Comparison of ENCODE assay signal across 14 mouse cellular contexts in the genomic region with DNA sequence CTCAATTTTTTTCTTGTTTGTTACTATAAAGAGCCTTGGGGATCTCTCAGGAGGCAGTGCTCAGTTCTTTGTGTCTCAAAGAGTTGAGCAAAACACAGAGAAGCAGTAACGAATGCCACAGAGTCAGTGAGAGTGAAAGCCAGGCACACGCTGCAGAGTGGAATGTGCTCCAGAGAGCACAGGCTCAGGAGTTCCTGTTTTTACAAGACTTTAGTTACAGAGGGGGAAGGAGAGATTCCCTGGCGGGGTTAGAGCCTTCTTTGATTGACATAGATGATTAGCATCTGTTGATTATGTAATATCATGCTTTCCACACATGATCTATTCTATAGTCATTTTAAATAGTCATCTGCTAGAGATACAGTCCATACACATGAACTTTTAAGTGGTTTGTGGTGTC. TPM values are rescaled to one million over a fixed set of nuclear protein-coding genes. Genes with fewer than 3 reads are reported as not detected.
DNase-seq lines count a peak whose midpoint lies in the region; ATAC-seq and TF ChIP-seq lines count a peak whose summit lies in the region.
"Had no signal": no experiment of that assay in that cellular context is flagged by ENCODE, and none has a peak within 500 bp of the region (broad histone marks: within the 10 kb centered on the region; RNA-seq: fewer than 3 reads in every experiment).

No protein-coding gene starts in this region.

- 0 out of 2 replicates have a peak, but pooled peaks cover 3% of the 10 kb centered on the region for H3K36me3 ChIP-seq in heart, embryonic 12.5 days
- H3K36me3 ChIP-seq in limb, embryonic 12.5 days, result peaks cover 4% of the 10 kb centered on the region; the same call in 1 of the 2 replicates
- 0 out of 2 replicates have a peak, but pooled peaks cover 5% of the 10 kb centered on the region for H3K36me3 ChIP-seq in limb, embryonic 10.5 days
- H3K36me3 ChIP-seq in limb, embryonic 14.5 days (ENCODE audit: control insufficient read depth, insufficient read depth, low read length), result no peaks in the 10 kb centered on the region
- no peaks in the 10 kb centered on the region for H3K36me3 ChIP-seq in midbrain, embryonic 14.5 days (ENCODE audit: control insufficient read depth, insufficient read depth, low read length)
- H3K36me3 ChIP-seq: midbrain, embryonic 12.5 days had no signal

- no peak for TF ChIP-seq POLR2A in limb, embryonic 14.5 days (IDR thresholded peaks at IDR 0.05; ENCODE audit: borderline replicate concordance, extremely low read depth, insufficient read depth, insufficient read length)

- no peaks in the 10 kb centered on the region for H3K27me3 ChIP-seq in heart, embryonic 12.5 days (replicated peaks)
- no peaks in the 10 kb centered on the region for H3K27me3 ChIP-seq in limb, embryonic 12.5 days
- no peaks in the 10 kb centered on the region for H3K27me3 ChIP-seq in limb, embryonic 10.5 days (ENCODE audit: low read depth, poor library complexity, severe bottlenecking)
- H3K27me3 ChIP-seq in limb, embryonic 14.5 days (ENCODE audit: control insufficient read depth, insufficient read depth, low read length), result no peaks in the 10 kb centered on the region
- no peaks in the 10 kb centered on the region for H3K27me3 ChIP-seq in midbrain, embryonic 14.5 days (ENCODE audit: control insufficient read depth, insufficient read depth, low read length)
- H3K27me3 ChIP-seq: midbrain, embryonic 12.5 days had no signal

- peak overlapping the region; percentile 43; the same call in 1 of the 2 replicates for H3K27ac ChIP-seq in heart, embryonic 12.5 days (ENCODE audit: poor library complexity, severe bottlenecking)
- 0 out of 2 replicates have a peak overlapping the region, but pooled peaks have one; percentile 13 for H3K27ac ChIP-seq in limb, embryonic 12.5 days
- no peak overlapping the region for H3K27ac ChIP-seq in limb, embryonic 10.5 days
- H3K27ac ChIP-seq in limb, embryonic 14.5 days (replicated peaks; ENCODE audit: low read depth, low read length), result no peak overlapping the region
- no peak overlapping the region for H3K27ac ChIP-seq in midbrain, embryonic 14.5 days (replicated peaks; ENCODE audit: low read depth, low read length)
- H3K27ac ChIP-seq: forebrain, embryonic 10.5 days; midbrain, embryonic 12.5 days had no signal

- 0 out of 2 replicates have a peak, but pooled peaks cover 3% of the 10 kb centered on the region for H3K4me1 ChIP-seq in heart, embryonic 12.5 days (replicated peaks)
- H3K4me1 ChIP-seq in limb, embryonic 12.5 days (replicated peaks), result peaks cover 8% of the 10 kb centered on the region
- H3K4me1 ChIP-seq in limb, embryonic 10.5 days, result peaks cover 5% of the 10 kb centered on the region; the same call in 1 of the 2 replicates
- H3K4me1 ChIP-seq in limb, embryonic 14.5 days (ENCODE audit: control insufficient read depth, insufficient read depth, low read length), result 0 out of 2 replicates have a peak, but pooled peaks cover 5% of the 10 kb centered on the region
- H3K4me1 ChIP-seq in midbrain, embryonic 14.5 days (ENCODE audit: control insufficient read depth, insufficient read depth, low read length), result no peaks in the 10 kb centered on the region
- H3K4me1 ChIP-seq: midbrain, embryonic 12.5 days had no signal

- DNase-seq in heart, postnatal 4 days, result no peak
- no peak for DNase-seq in limb, embryonic 10.5 days (ENCODE audit: low spot score)
- peak; percentile 44 for DNase-seq in embryo, embryonic 10.5 days (ENCODE audit: low spot score)
- peak; percentile 25 for DNase-seq in limb, embryonic 14.5 days (ENCODE audit: low spot score)
- no peak for DNase-seq in cerebellum, adult 18-20 months
- DNase-seq in midbrain, embryonic 14.5 days, result no peak
- DNase-seq: adrenal gland, adult 2 months; B cell, adult 2 months; cerebellum, postnatal 36 days had no signal

- no peak overlapping the region for H3K9ac ChIP-seq in heart, embryonic 12.5 days
- no peak overlapping the region for H3K9ac ChIP-seq in limb, embryonic 12.5 days (replicated peaks)
- no peak overlapping the region for H3K9ac ChIP-seq in limb, embryonic 14.5 days (ENCODE audit: low read depth, low read length, severe bottlenecking)
- H3K9ac ChIP-seq in midbrain, embryonic 14.5 days (replicated peaks; ENCODE audit: low read length), result no peak overlapping the region
- H3K9ac ChIP-seq: midbrain, embryonic 12.5 days had no signal

- ATAC-seq in heart, embryonic 12.5 days (ENCODE audit: insufficient number of reproducible peaks, low FRiP score), result no peak
- no peak for ATAC-seq in limb, embryonic 12.5 days (ENCODE audit: insufficient number of reproducible peaks, insufficient read depth, low FRiP score, low TSS enrichment, low read depth)
- no peak for ATAC-seq in limb, embryonic 14.5 days (ENCODE audit: low FRiP score, low read depth)
- ATAC-seq in midbrain, embryonic 14.5 days (ENCODE audit: low FRiP score, low TSS enrichment), result no peak
- ATAC-seq: lung, postnatal 0 days had no signal

- H3K4me2 ChIP-seq in heart, embryonic 12.5 days, result no peak overlapping the region
- no peak overlapping the region for H3K4me2 ChIP-seq in limb, embryonic 12.5 days
- H3K4me2 ChIP-seq in limb, embryonic 14.5 days (replicated peaks; ENCODE audit: low read depth, low read length, severe bottlenecking), result no peak overlapping the region
- H3K4me2 ChIP-seq in midbrain, embryonic 14.5 days (ENCODE audit: low read length), result no peak overlapping the region
- H3K4me2 ChIP-seq: midbrain, embryonic 12.5 days had no signal

- 8% methylated on average over 3 of the region's 3 CpGs for WGBS in heart, embryonic 12.5 days
- whole genome bisulfite sequencing in limb, embryonic 12.5 days, result 18% methylated on average over 3 of the region's 3 CpGs
- 49% methylated on average over 3 of the region's 3 CpGs for WGBS in limb, embryonic 10.5 days
- 15% methylated on average over 3 of the region's 3 CpGs for WGBS in limb, embryonic 14.5 days
- WGBS in midbrain, embryonic 14.5 days, result 54% methylated on average over 3 of the region's 3 CpGs

- no peaks in the 10 kb centered on the region for H3K9me3 ChIP-seq in heart, embryonic 12.5 days (replicated peaks)
- H3K9me3 ChIP-seq in limb, embryonic 12.5 days, result no peaks in the 10 kb centered on the region
- no peaks in the 10 kb centered on the region for H3K9me3 ChIP-seq in limb, embryonic 10.5 days (replicated peaks)
- H3K9me3 ChIP-seq in limb, embryonic 14.5 days (ENCODE audit: control insufficient read depth, low read length), result no peaks in the 10 kb centered on the region
- no peaks in the 10 kb centered on the region for H3K9me3 ChIP-seq in midbrain, embryonic 14.5 days (ENCODE audit: control insufficient read depth, low read length)
- H3K9me3 ChIP-seq: forebrain, embryonic 10.5 days; midbrain, embryonic 12.5 days had no signal

- no peak overlapping the region for H3K4me3 ChIP-seq in heart, embryonic 12.5 days
- H3K4me3 ChIP-seq in limb, embryonic 12.5 days (replicated peaks), result no peak overlapping the region
- H3K4me3 ChIP-seq in limb, embryonic 10.5 days, result no peak overlapping the region
- no peak overlapping the region for H3K4me3 ChIP-seq in limb, embryonic 14.5 days (replicated peaks; ENCODE audit: low read length)
- H3K4me3 ChIP-seq in midbrain, embryonic 14.5 days (replicated peaks; ENCODE audit: low read depth, low read length), result no peak overlapping the region
- H3K4me3 ChIP-seq: forebrain, embryonic 10.5 days; midbrain, embryonic 12.5 days had no signal

RNA-seq across cellular contexts. Expression of a gene that starts 48.2 kb away (rescaled TPM):
- polyA plus RNA-seq in heart, embryonic 12.5 days (2016; fragmentation: Nextera tagmentation; extraction: Ambion mirVana), result 10.8 and 13.0 TPM in 2 replicates
- total RNA-seq in heart, postnatal 4 days (2021), result 10 to 100 TPM; 18.1 to 18.9 TPM
- polyA plus RNA-seq in limb, embryonic 12.5 days (2016; fragmentation: Nextera tagmentation; extraction: Ambion mirVana), result 12.4 and 14.3 TPM in 2 replicates
- 15.9 and 16.0 TPM in 2 replicates for polyA plus RNA-seq in limb, embryonic 10.5 days (2016; fragmentation: Nextera tagmentation; extraction: Ambion mirVana)
- 14.1 and 16.0 TPM in 2 replicates for polyA plus RNA-seq in limb, embryonic 14.5 days (2012; rRNA removed)
- 14.2 and 14.3 TPM in 2 replicates for polyA plus RNA-seq in limb, embryonic 14.5 days (2014; fragmentation: Nextera tagmentation; extraction: Ambion mirVana)
- 25.3 and 29.3 TPM in 2 replicates for polyA plus RNA-seq in midbrain, embryonic 14.5 days (2014; fragmentation: Nextera tagmentation; extraction: Ambion mirVana)

Comparison
In these comparisons a context has a peak if more than half of its experiments do, and no peak if none do; other contexts are left out.
1. H3K27ac ChIP-seq: peak in heart, embryonic 12.5 days (single experiment) and limb, embryonic 12.5 days (single experiment); none in limb, embryonic 10.5 days (single experiment), limb, embryonic 14.5 days (single experiment) and midbrain, embryonic 14.5 days (single experiment).
2. DNase-seq: peak in embryo, embryonic 10.5 days (single experiment) and limb, embryonic 14.5 days (single experiment); none in heart, postnatal 4 days (single experiment), limb, embryonic 10.5 days (single experiment), cerebellum, adult 18-20 months (0 of 2) and midbrain, embryonic 14.5 days (single experiment).